ENCODE assay signal across 7 mouse cellular contexts in the genomic region with DNA sequence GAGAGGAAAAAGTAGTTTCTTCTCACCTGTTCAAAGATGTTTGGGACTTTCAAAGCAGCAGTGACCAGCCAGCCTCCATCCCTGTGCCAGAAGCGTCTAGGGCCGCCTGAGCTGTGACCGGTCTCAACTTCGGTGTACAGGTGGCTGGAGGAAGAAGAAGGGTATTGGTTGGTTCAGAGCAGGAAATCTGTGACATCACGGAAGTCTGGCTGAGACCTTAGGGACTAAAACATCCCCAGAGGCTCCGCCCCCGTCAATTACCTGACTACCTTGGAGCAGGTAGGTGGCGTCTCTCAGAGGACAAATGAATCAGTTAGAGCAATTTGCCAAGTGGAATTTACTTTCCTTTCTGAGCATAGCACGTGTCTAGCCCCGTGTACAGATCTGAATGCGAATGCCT. TPM values are rescaled to one million over a fixed set of nuclear protein-coding genes. Genes with fewer than 3 reads are reported as not detected.
DNase-seq lines count a peak whose midpoint lies in the region; ATAC-seq lines count a peak whose summit lies in the region.

A gene (minus strand): TSS at position 147 of the 400 bp plus-strand sequence.

- H3K4me2 ChIP-seq in embryonic facial prominence, embryonic 15.5 days (replicated peaks), result peak within 1 kb of the TSS; percentile 47
- H3K4me2 ChIP-seq in intestine, embryonic 14.5 days (ENCODE audit: low read length), result peak within 1 kb of the TSS; percentile 31
- H3K4me2 ChIP-seq in neural tube, embryonic 13.5 days, result peak within 1 kb of the TSS; percentile 57

- DNase-seq in intestine, embryonic 14.5 days (ENCODE audit: low spot score), result peak; percentile 64
- DNase-seq in limb, embryonic 10.5 days (ENCODE audit: low spot score), result no peak
- DNase-seq in Muller cell, postnatal 12 days (ENCODE audit: inconsistent ontology term), result no peak

- peak within 1 kb of the TSS; percentile 97 for H3K27ac ChIP-seq in brown adipose tissue, adult 24 weeks (replicated peaks; ENCODE audit: low read depth, low read length)
- H3K27ac ChIP-seq in embryonic facial prominence, embryonic 15.5 days (replicated peaks), result peak within 1 kb of the TSS; percentile 73; the same call in 1 of the 2 replicates
- 0 out of 2 replicates have a peak within 1 kb of the TSS, but pooled peaks have one; percentile 2 for H3K27ac ChIP-seq in intestine, embryonic 14.5 days (ENCODE audit: low read depth)
- H3K27ac ChIP-seq in limb, embryonic 10.5 days, result peak within 1 kb of the TSS; percentile 85
- no peak within 1 kb of the TSS for H3K27ac ChIP-seq in neural tube, embryonic 13.5 days (replicated peaks)

- H3K27me3 ChIP-seq in embryonic facial prominence, embryonic 15.5 days, result no peaks in the 10 kb centered on the region
- H3K27me3 ChIP-seq in intestine, embryonic 14.5 days (replicated peaks; ENCODE audit: control insufficient read depth, insufficient read depth, low read length), result no peaks in the 10 kb centered on the region
- H3K27me3 ChIP-seq in limb, embryonic 10.5 days (ENCODE audit: low read depth, poor library complexity, severe bottlenecking), result 0 out of 2 replicates have a peak, but pooled peaks cover 6% of the 10 kb centered on the region
- no peaks in the 10 kb centered on the region; the same call in 1 of the 2 replicates for H3K27me3 ChIP-seq in neural tube, embryonic 13.5 days

- no peaks in the 10 kb centered on the region for H3K9me3 ChIP-seq in embryonic facial prominence, embryonic 15.5 days (replicated peaks)
- H3K9me3 ChIP-seq in intestine, embryonic 14.5 days (ENCODE audit: control insufficient read depth, low read length), result no peaks in the 10 kb centered on the region
- H3K9me3 ChIP-seq in limb, embryonic 10.5 days (replicated peaks), result no peaks in the 10 kb centered on the region
- no peaks in the 10 kb centered on the region for H3K9me3 ChIP-seq in neural tube, embryonic 13.5 days

- 54% methylated on average over 11 of the region's 11 CpGs for WGBS in embryonic facial prominence, embryonic 15.5 days
- WGBS in intestine, embryonic 14.5 days, result 62% methylated on average over 11 of the region's 11 CpGs
- WGBS in limb, embryonic 10.5 days, result 60% methylated on average over 11 of the region's 11 CpGs
- 56% methylated on average over 11 of the region's 11 CpGs for WGBS in neural tube, embryonic 13.5 days

- ATAC-seq in embryonic facial prominence, embryonic 15.5 days (ENCODE audit: insufficient number of reproducible peaks, low FRiP score, low TSS enrichment, low read depth), result peak; percentile 58
- peak; percentile 72 for ATAC-seq in intestine, embryonic 14.5 days (replicated peaks; ENCODE audit: low FRiP score, low TSS enrichment, low read depth)
- no peak for ATAC-seq in neural tube, embryonic 13.5 days (ENCODE audit: low read depth)
- no peak for ATAC-seq in inflammation-experienced regulatory T-cells, adult 6 months

- H3K36me3 ChIP-seq in embryonic facial prominence, embryonic 15.5 days, result no peaks in the 10 kb centered on the region
- no peaks in the 10 kb centered on the region for H3K36me3 ChIP-seq in intestine, embryonic 14.5 days (ENCODE audit: control insufficient read depth, insufficient read depth, low read length)
- H3K36me3 ChIP-seq in limb, embryonic 10.5 days, result no peaks in the 10 kb centered on the region
- H3K36me3 ChIP-seq in neural tube, embryonic 13.5 days, result no peaks in the 10 kb centered on the region

- H3K4me3 ChIP-seq in brown adipose tissue, adult 24 weeks (ENCODE audit: insufficient read depth, low read depth, low read length), result peak within 1 kb of the TSS; percentile 68
- H3K4me3 ChIP-seq in embryonic facial prominence, embryonic 15.5 days (replicated peaks), result 0 out of 2 replicates have a peak within 1 kb of the TSS, but pooled peaks have one; percentile 39
- H3K4me3 ChIP-seq in intestine, embryonic 14.5 days (ENCODE audit: low read depth, low read length), result no peak within 1 kb of the TSS; the same call in 1 of the 2 replicates
- H3K4me3 ChIP-seq in limb, embryonic 10.5 days, result peak within 1 kb of the TSS; percentile 57
- H3K4me3 ChIP-seq in neural tube, embryonic 13.5 days, result no peak within 1 kb of the TSS

- no peak within 1 kb of the TSS for H3K9ac ChIP-seq in embryonic facial prominence, embryonic 15.5 days
- no peak within 1 kb of the TSS for H3K9ac ChIP-seq in intestine, embryonic 14.5 days (ENCODE audit: low read length)
- H3K9ac ChIP-seq in neural tube, embryonic 13.5 days, result no peak within 1 kb of the TSS

- peaks cover 9% of the 10 kb centered on the region; the same call in 1 of the 2 replicates for H3K4me1 ChIP-seq in brown adipose tissue, adult 24 weeks (ENCODE audit: control insufficient read depth, insufficient read depth, insufficient read length, low read length)
- peaks cover 38% of the 10 kb centered on the region for H3K4me1 ChIP-seq in embryonic facial prominence, embryonic 15.5 days
- 0 out of 2 replicates have a peak, but pooled peaks cover 5% of the 10 kb centered on the region for H3K4me1 ChIP-seq in intestine, embryonic 14.5 days (replicated peaks; ENCODE audit: control insufficient read depth, insufficient read depth, low read length)
- peaks cover 52% of the 10 kb centered on the region for H3K4me1 ChIP-seq in limb, embryonic 10.5 days
- peaks cover 20% of the 10 kb centered on the region for H3K4me1 ChIP-seq in neural tube, embryonic 13.5 days (replicated peaks)

RNA-seq across cellular contexts. Expression of the gene that starts here (rescaled TPM):
- polyA plus RNA-seq in brown adipose tissue, adult 24 weeks (2012; ENCODE audit: insufficient read depth, insufficient read length, missing spikeins), result 1.7 and 3.1 TPM in 2 replicates
- 3.6 and 4.4 TPM in 2 replicates for polyA plus RNA-seq in embryonic facial prominence, embryonic 15.5 days (2015; fragmentation: Nextera tagmentation; extraction: Ambion mirVana)
- polyA plus RNA-seq in intestine, embryonic 14.5 days (2014; fragmentation: Nextera tagmentation; extraction: Ambion mirVana), result 4.8 and 5.2 TPM in 2 replicates
- 1.8 and 2.0 TPM in 2 replicates for polyA plus RNA-seq in limb, embryonic 10.5 days (2016; fragmentation: Nextera tagmentation; extraction: Ambion mirVana)
- polyA plus RNA-seq in neural tube, embryonic 13.5 days (2015; fragmentation: Nextera tagmentation; extraction: Ambion mirVana), result 3.0 and 3.2 TPM in 2 replicates
- under 1 TPM in 2 of 3 experiments, not detected in 1; 0.27 to 0.52 TPM for polyA plus RNA-seq in inflammation-experienced regulatory T-cells, adult 6 months (2017; shearing (Covaris generic))

Comparison
In these comparisons a context has a peak if more than half of its experiments do, and no peak if none do; other contexts are left out.
1. H3K4me3 ChIP-seq: peak in brown adipose tissue, adult 24 weeks (single experiment), embryonic facial prominence, embryonic 15.5 days (single experiment) and limb, embryonic 10.5 days (single experiment); none in intestine, embryonic 14.5 days (single experiment) and neural tube, embryonic 13.5 days (single experiment).
2. ATAC-seq: peak in embryonic facial prominence, embryonic 15.5 days (single experiment) and intestine, embryonic 14.5 days (single experiment); none in neural tube, embryonic 13.5 days (single experiment) and inflammation-experienced regulatory T-cells, adult 6 months (single experiment).
3. Peak in every context shown above with its lines, with median percentiles within 50 percentile points of each other: H3K4me2 ChIP-seq.